Mouse (Mus musculus) lung, adult 2 months (tissue): ENCODE measurements around the gene Cnn1.

Source experiments
- CTCF ChIP-seq: fragments of 200-500 bp; IDR thresholded peaks from 2 replicates; pipeline ENCODE4 v1.5.1; 2011; ENCODE audit warnings: mild to moderate bottlenecking, low read length, control low read depth; ENCODE audit not compliant: insufficient read depth
- POLR2A ChIP-seq: fragments of 200-500 bp; IDR thresholded peaks from 2 replicates; pipeline ENCODE4 v1.6.1; 2011; ENCODE audit warnings: low read depth, mild to moderate bottlenecking, control low read depth, low read length, borderline replicate concordance; ENCODE audit errors: extremely low read depth

DNA sequence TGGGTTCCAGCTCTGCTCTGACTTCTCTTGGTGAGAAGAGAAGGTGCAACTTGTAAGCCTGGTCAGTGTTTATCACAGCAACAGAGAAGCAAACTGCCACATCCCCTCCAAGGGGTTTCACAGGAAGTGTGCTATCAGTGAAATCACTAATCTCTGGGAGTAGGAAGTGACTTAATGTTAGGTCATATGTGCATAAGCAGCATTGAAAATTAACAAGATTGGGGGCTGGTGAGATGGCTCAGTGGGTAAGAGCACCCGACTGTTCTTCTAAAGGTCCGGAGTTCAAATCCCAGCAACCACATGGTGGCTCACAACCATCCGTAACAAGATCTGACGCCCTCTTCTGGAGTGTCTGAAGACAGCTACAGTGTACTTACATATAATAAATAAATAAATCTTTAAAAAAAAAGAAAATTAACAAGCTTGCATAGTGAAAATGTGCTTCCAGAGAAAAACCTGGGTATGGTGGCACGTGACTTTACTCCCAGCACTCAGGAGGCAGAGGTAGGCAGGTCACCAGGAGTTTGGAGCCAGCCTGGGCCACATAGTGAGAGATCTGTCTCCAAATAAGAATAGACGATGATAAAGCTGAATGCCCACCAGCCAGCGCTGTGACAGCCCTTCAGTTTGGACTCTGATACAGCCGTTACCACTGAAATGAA, 45.4 kb downstream of the Cnn1 start:
- TF ChIP-seq CTCF: no peak
- TF ChIP-seq POLR2A: no peak
